Mouse (Mus musculus): ENCODE results near the gene Nostrin. TPM values are rescaled to one million over a fixed set of nuclear protein-coding genes. Genes with fewer than 3 reads are reported as not detected.

The Nostrin gene
- polyA plus RNA-seq, 1 experiment: not detected

- no peak overlapping the region for H3K27ac ChIP-seq (ENCODE audit: insufficient read depth, low read depth, low read length)
- WGBS: 86% methylated on average over 5 of the region's 5 CpGs
- no peaks in the 10 kb centered on the region for H3K4me1 ChIP-seq (ENCODE audit: control insufficient read depth, insufficient read depth, low read length)
- TF ChIP-seq CTCF (IDR thresholded peaks at IDR 0.05; ENCODE audit: insufficient read depth, low read depth, low read length) (no peak), POLR2A (IDR thresholded peaks at IDR 0.05; ENCODE audit: insufficient read depth, low read depth, low read length) (no peak)
- H3K4me3 ChIP-seq (ENCODE audit: insufficient read depth, low read depth, low read length): no peak overlapping the region
These were observed 58.0 kb downstream of the Nostrin start for GRCm38 (mm10) chr2:69193555-69193954.

- WGBS: 9% methylated on average over 6 of the region's 6 CpGs
- TF ChIP-seq POLR2A (IDR thresholded peaks at IDR 0.05; ENCODE audit: insufficient read depth, low read depth, low read length) (no peak), CTCF (IDR thresholded peaks at IDR 0.05; ENCODE audit: insufficient read depth, low read depth, low read length) (no peak)
- H3K4me3 ChIP-seq (ENCODE audit: insufficient read depth, low read depth, low read length): no peak overlapping the region
These were observed 69.6 kb downstream of the Nostrin start for GRCm38 (mm10) chr2:69205185-69205584.

GRCm38 (mm10) chr2:69205791-69206351 lies 70.3 kb downstream of the Nostrin start, which contains the start of gene Spc25:
Spc25 (minus strand) TSS chr2:69206194.
- H3K4me1 ChIP-seq (ENCODE audit: control insufficient read depth, insufficient read depth, low read length): 0 out of 2 replicates have a peak, but pooled peaks cover 3% of the 10 kb centered on the region
- WGBS: under 1% methylated on average over 46 of the region's 46 CpGs
- TF ChIP-seq CTCF (IDR thresholded peaks at IDR 0.05; ENCODE audit: insufficient read depth, low read depth, low read length) (no peak), POLR2A (IDR thresholded peaks at IDR 0.05; ENCODE audit: insufficient read depth, low read depth, low read length) (no peak)
- H3K27ac ChIP-seq (ENCODE audit: insufficient read depth, low read depth, low read length): no peak within 1 kb of the TSS
- H3K4me3 ChIP-seq (ENCODE audit: insufficient read depth, low read depth, low read length): peak within 1 kb of the TSS; percentile 65

More at GRCm38 (mm10) chr2:69205185-69205584, 69.6 kb downstream of the Nostrin start:
- Histone ChIP-seq H3K27ac (ENCODE audit: insufficient read depth, low read depth, low read length) (no peak overlapping the region), H3K4me1 (ENCODE audit: control insufficient read depth, insufficient read depth, low read length) (0 out of 2 replicates have a peak, but pooled peaks cover 3% of the 10 kb centered on the region)

GRCm38 (mm10) chr2:69206523-69206922 lies 70.9 kb downstream of the Nostrin start:
- Histone ChIP-seq H3K27ac (ENCODE audit: insufficient read depth, low read depth, low read length) (no peak overlapping the region), H3K4me3 (ENCODE audit: insufficient read depth, low read depth, low read length) (no peak overlapping the region), H3K4me1 (ENCODE audit: control insufficient read depth, insufficient read depth, low read length) (0 out of 2 replicates have a peak, but pooled peaks cover 3% of the 10 kb centered on the region)
- TF ChIP-seq CTCF (IDR thresholded peaks at IDR 0.05; ENCODE audit: insufficient read depth, low read depth, low read length): no peak
- TF ChIP-seq POLR2A (IDR thresholded peaks at IDR 0.05; ENCODE audit: insufficient read depth, low read depth, low read length): no peak
- WGBS: 19% methylated on average over 7 of the region's 7 CpGs

GRCm38 (mm10) chr2:69209684-69210083 lies 74.1 kb downstream of the Nostrin start:
- Histone ChIP-seq H3K4me3 (ENCODE audit: insufficient read depth, low read depth, low read length) (no peak overlapping the region), H3K27ac (ENCODE audit: insufficient read depth, low read depth, low read length) (no peak overlapping the region), H3K4me1 (ENCODE audit: control insufficient read depth, insufficient read depth, low read length) (0 out of 2 replicates have a peak, but pooled peaks cover 3% of the 10 kb centered on the region)
- WGBS: 93% methylated on average over 3 of the region's 3 CpGs
- no peak for TF ChIP-seq POLR2A (IDR thresholded peaks at IDR 0.05; ENCODE audit: insufficient read depth, low read depth, low read length)
- TF ChIP-seq CTCF (IDR thresholded peaks at IDR 0.05; ENCODE audit: insufficient read depth, low read depth, low read length): no peak

- Histone ChIP-seq H3K27ac (ENCODE audit: insufficient read depth, low read depth, low read length) (no peak within 1 kb of the TSS), H3K4me3 (ENCODE audit: insufficient read depth, low read depth, low read length) (no peak within 1 kb of the TSS), H3K4me1 (ENCODE audit: control insufficient read depth, insufficient read depth, low read length) (no peaks in the 10 kb centered on the region)
- 87% methylated on average over 7 of the region's 7 CpGs for WGBS
- TF ChIP-seq CTCF (IDR thresholded peaks at IDR 0.05; ENCODE audit: insufficient read depth, low read depth, low read length): no peak
- TF ChIP-seq POLR2A (IDR thresholded peaks at IDR 0.05; ENCODE audit: insufficient read depth, low read depth, low read length): no peak
These were observed 75.2 kb downstream of the Nostrin start, which contains the start of gene G6pc2 for GRCm38 (mm10) chr2:69210773-69211172. G6pc2 (plus strand) TSS chr2:69211073.

GRCm38 (mm10) chr2:69212652-69213051 lies 77.1 kb downstream of the Nostrin start:
- Histone ChIP-seq H3K27ac (ENCODE audit: insufficient read depth, low read depth, low read length) (no peak overlapping the region), H3K4me1 (ENCODE audit: control insufficient read depth, insufficient read depth, low read length) (no peaks in the 10 kb centered on the region), H3K4me3 (ENCODE audit: insufficient read depth, low read depth, low read length) (no peak overlapping the region)
- TF ChIP-seq POLR2A (IDR thresholded peaks at IDR 0.05; ENCODE audit: insufficient read depth, low read depth, low read length) (no peak), CTCF (IDR thresholded peaks at IDR 0.05; ENCODE audit: insufficient read depth, low read depth, low read length) (no peak)
- 52% methylated on average over 10 of the region's 10 CpGs for WGBS

- no peaks in the 10 kb centered on the region for H3K4me1 ChIP-seq (ENCODE audit: control insufficient read depth, insufficient read depth, low read length)
- no peak overlapping the region for H3K4me3 ChIP-seq (ENCODE audit: insufficient read depth, low read depth, low read length)
- H3K27ac ChIP-seq (ENCODE audit: insufficient read depth, low read depth, low read length): no peak overlapping the region
- WGBS: 58% methylated on average over 7 of the region's 7 CpGs
- no peak for TF ChIP-seq POLR2A (IDR thresholded peaks at IDR 0.05; ENCODE audit: insufficient read depth, low read depth, low read length)
- no peak for TF ChIP-seq CTCF (IDR thresholded peaks at IDR 0.05; ENCODE audit: insufficient read depth, low read depth, low read length)
These were observed 79.6 kb downstream of the Nostrin start for GRCm38 (mm10) chr2:69215242-69215641.

- no peak for TF ChIP-seq POLR2A (IDR thresholded peaks at IDR 0.05; ENCODE audit: insufficient read depth, low read depth, low read length)
- TF ChIP-seq CTCF (IDR thresholded peaks at IDR 0.05; ENCODE audit: insufficient read depth, low read depth, low read length): no peak
- 64% methylated on average over 5 of the region's 5 CpGs for WGBS
These were observed 86.3 kb downstream of the Nostrin start for GRCm38 (mm10) chr2:69221868-69222416.

More at GRCm38 (mm10) chr2:69221868-69222416, 86.3 kb downstream of the Nostrin start:
- H3K4me1 ChIP-seq (ENCODE audit: control insufficient read depth, insufficient read depth, low read length): no peaks in the 10 kb centered on the region
- H3K4me3 ChIP-seq (ENCODE audit: insufficient read depth, low read depth, low read length): no peak overlapping the region
- no peak overlapping the region for H3K27ac ChIP-seq (ENCODE audit: insufficient read depth, low read depth, low read length)

All from olfactory bulb, adult 2 months (tissue).